Mouse (Mus musculus): ENCODE results near the gene Bspry. TPM values are rescaled to one million over a fixed set of nuclear protein-coding genes. Genes with fewer than 3 reads are reported as not detected.

Gene Bspry
- polyA plus RNA-seq, 1 experiment from 2014 or later: 0.85 TPM

GRCm38 (mm10) chr4:62518416-62519121, 38.7 kb downstream of the Bspry start:
- 47% methylated on average over 13 of the region's 13 CpGs for WGBS
- H3K9me3 ChIP-seq: no peaks in the 10 kb centered on the region
- peaks cover 3% of the 10 kb centered on the region for H3K36me3 ChIP-seq
- H3K4me2 ChIP-seq (replicated peaks): peak overlapping the region; percentile 68
- peak overlapping the region; percentile 90 for H3K4me3 ChIP-seq
- H3K4me1 ChIP-seq: peaks cover 21% of the 10 kb centered on the region
- peak overlapping the region; percentile 23 for H3K9ac ChIP-seq (replicated peaks)
- 0 out of 2 replicates have a peak, but pooled peaks have one; percentile 11 for ATAC-seq (replicated peaks)
- no peaks in the 10 kb centered on the region for H3K27me3 ChIP-seq
- no peak overlapping the region for H3K27ac ChIP-seq (replicated peaks)

- Histone ChIP-seq H3K36me3 (peaks cover 4% of the 10 kb centered on the region), H3K4me1 (peaks cover 28% of the 10 kb centered on the region), H3K9me3 (no peaks in the 10 kb centered on the region), H3K9ac (replicated peaks) (peak overlapping the region; percentile 71), H3K4me3 (peak overlapping the region; percentile 90), H3K27me3 (no peaks in the 10 kb centered on the region), H3K4me2 (replicated peaks) (peak overlapping the region; percentile 68), H3K27ac (replicated peaks) (peak overlapping the region; percentile 77)
- 1% methylated on average over 26 of the region's 26 CpGs for WGBS
- ATAC-seq (replicated peaks): peak; percentile 87
Observed at GRCm38 (mm10) chr4:62519122-62519848, 39.4 kb downstream of the Bspry start.

GRCm38 (mm10) chr4:62519849-62520233, 40.0 kb downstream of the Bspry start, which contains the start of gene Alad:
TSS of gene Alad (minus strand) at chr4:62519918.
- Histone ChIP-seq H3K36me3 (peaks cover 4% of the 10 kb centered on the region), H3K9ac (replicated peaks) (peak within 1 kb of the TSS; percentile 71), H3K4me3 (peak within 1 kb of the TSS; percentile 90), H3K4me2 (replicated peaks) (peak within 1 kb of the TSS; percentile 68), H3K27me3 (no peaks in the 10 kb centered on the region), H3K9me3 (no peaks in the 10 kb centered on the region), H3K4me1 (peaks cover 31% of the 10 kb centered on the region), H3K27ac (replicated peaks) (peak within 1 kb of the TSS; percentile 77)
- ATAC-seq (replicated peaks): peak; percentile 89
- under 1% methylated on average over 37 of the region's 37 CpGs for WGBS

GRCm38 (mm10) chr4:62520892-62521400, 41.1 kb downstream of the Bspry start:
- Histone ChIP-seq H3K4me1 (peaks cover 31% of the 10 kb centered on the region), H3K36me3 (peaks cover 4% of the 10 kb centered on the region), H3K9me3 (no peaks in the 10 kb centered on the region), H3K27me3 (no peaks in the 10 kb centered on the region), H3K4me3 (no peak overlapping the region), H3K27ac (replicated peaks) (no peak overlapping the region), H3K4me2 (replicated peaks) (no peak overlapping the region), H3K9ac (replicated peaks) (no peak overlapping the region)
- 91% methylated on average over 2 of the region's 2 CpGs for WGBS
- no peak for ATAC-seq (replicated peaks)

GRCm38 (mm10) chr4:62524651-62525488, 45.0 kb downstream of the Bspry start, which contains the start of the genes Pole3 and 4933430I17Rik:
TSS of gene Pole3 (minus strand) at chr4:62525068.
TSS of gene 4933430I17Rik (plus strand) at chr4:62525369.
- Histone ChIP-seq H3K4me1 (peaks cover 19% of the 10 kb centered on the region), H3K4me2 (replicated peaks) (peak within 1 kb of the TSS; percentile 92), H3K9ac (replicated peaks) (peak within 1 kb of the TSS; percentile 84), H3K4me3 (peak within 1 kb of the TSS; percentile 81), H3K27me3 (no peaks in the 10 kb centered on the region), H3K27ac (replicated peaks) (peak within 1 kb of the TSS; percentile 98), H3K9me3 (no peaks in the 10 kb centered on the region), H3K36me3 (peaks cover 4% of the 10 kb centered on the region)
- peak; percentile 98 for ATAC-seq (replicated peaks)
- WGBS: under 1% methylated on average over 59 of the region's 59 CpGs

- 0% methylated on average over 10 of the region's 10 CpGs for WGBS
- ATAC-seq (replicated peaks): no peak; the same call in 1 of the 2 replicates
- H3K36me3 ChIP-seq: peaks cover 4% of the 10 kb centered on the region
- H3K4me1 ChIP-seq: peaks cover 15% of the 10 kb centered on the region
- H3K27me3 ChIP-seq: no peaks in the 10 kb centered on the region
- H3K4me3 ChIP-seq: peak overlapping the region; percentile 81
- H3K4me2 ChIP-seq (replicated peaks): peak overlapping the region; percentile 92
- no peaks in the 10 kb centered on the region for H3K9me3 ChIP-seq
- H3K9ac ChIP-seq (replicated peaks): peak overlapping the region; percentile 84
- H3K27ac ChIP-seq (replicated peaks): peak overlapping the region; percentile 98; the same call in 1 of the 2 replicates
Observed at GRCm38 (mm10) chr4:62525489-62525811, 45.6 kb downstream of the Bspry start.

GRCm38 (mm10) chr4:62526256-62526655, 46.4 kb downstream of the Bspry start:
- Histone ChIP-seq H3K27me3 (no peaks in the 10 kb centered on the region), H3K36me3 (peaks cover 4% of the 10 kb centered on the region), H3K4me1 (peaks cover 13% of the 10 kb centered on the region), H3K27ac (replicated peaks) (no peak overlapping the region), H3K4me2 (replicated peaks) (no peak overlapping the region), H3K9ac (replicated peaks) (no peak overlapping the region), H3K4me3 (no peak overlapping the region), H3K9me3 (no peaks in the 10 kb centered on the region)
- WGBS: 58% methylated on average over 2 of the region's 2 CpGs
- ATAC-seq (replicated peaks): no peak

- H3K9ac ChIP-seq (replicated peaks): no peak overlapping the region
- no peaks in the 10 kb centered on the region for H3K27me3 ChIP-seq
- no peak overlapping the region for H3K27ac ChIP-seq (replicated peaks)
- H3K9me3 ChIP-seq: no peaks in the 10 kb centered on the region
- no peak overlapping the region for H3K4me2 ChIP-seq (replicated peaks)
- peaks cover 13% of the 10 kb centered on the region for H3K4me1 ChIP-seq
- H3K36me3 ChIP-seq: peaks cover 4% of the 10 kb centered on the region
- H3K4me3 ChIP-seq: no peak overlapping the region
- ATAC-seq (replicated peaks): no peak
- 85% methylated on average over 4 of the region's 4 CpGs for WGBS
Observed at GRCm38 (mm10) chr4:62527655-62528054, 47.8 kb downstream of the Bspry start.

- no peaks in the 10 kb centered on the region for H3K27me3 ChIP-seq
- no peaks in the 10 kb centered on the region for H3K9me3 ChIP-seq
- H3K4me1 ChIP-seq: no peaks in the 10 kb centered on the region
- no peak overlapping the region for H3K4me3 ChIP-seq
- H3K9ac ChIP-seq (replicated peaks): no peak overlapping the region
- no peak overlapping the region for H3K4me2 ChIP-seq (replicated peaks)
- H3K27ac ChIP-seq (replicated peaks): no peak overlapping the region
- 71% methylated on average over 6 of the region's 6 CpGs for WGBS
- no peak for ATAC-seq (replicated peaks)
- no peaks in the 10 kb centered on the region for H3K36me3 ChIP-seq
Observed at GRCm38 (mm10) chr4:62533729-62534128, 53.9 kb downstream of the Bspry start.

- no peak overlapping the region for H3K4me3 ChIP-seq
- no peak overlapping the region for H3K27ac ChIP-seq (replicated peaks)
- H3K36me3 ChIP-seq: no peaks in the 10 kb centered on the region
- no peak overlapping the region for H3K9ac ChIP-seq (replicated peaks)
- H3K4me1 ChIP-seq: peaks cover 5% of the 10 kb centered on the region; the same call in 1 of the 2 replicates
- H3K27me3 ChIP-seq: no peaks in the 10 kb centered on the region
- peak; percentile 81 for ATAC-seq (replicated peaks)
- H3K4me2 ChIP-seq (replicated peaks): no peak overlapping the region
- no peaks in the 10 kb centered on the region for H3K9me3 ChIP-seq
- WGBS: 52% methylated on average over 3 of the region's 3 CpGs
Observed at GRCm38 (mm10) chr4:62541802-62542201, 61.9 kb downstream of the Bspry start.

- no peak for ATAC-seq (replicated peaks)
- no peak overlapping the region for H3K27ac ChIP-seq (replicated peaks)
- no peak overlapping the region for H3K4me3 ChIP-seq
- no peaks in the 10 kb centered on the region for H3K36me3 ChIP-seq
- H3K4me1 ChIP-seq: peaks cover 5% of the 10 kb centered on the region; the same call in 1 of the 2 replicates
- no peaks in the 10 kb centered on the region for H3K27me3 ChIP-seq
- no peaks in the 10 kb centered on the region for H3K9me3 ChIP-seq
- H3K9ac ChIP-seq (replicated peaks): no peak overlapping the region
- no peak overlapping the region for H3K4me2 ChIP-seq (replicated peaks)
- 90% methylated on average over 6 of the region's 6 CpGs for whole genome bisulfite sequencing
Observed at GRCm38 (mm10) chr4:62543782-62544181, 63.9 kb downstream of the Bspry start.

Measured in forebrain, embryonic 15.5 days (tissue).